Mouse (Mus musculus) lung, embryonic 14.5 days (tissue): ENCODE measurements at regions not wholly inside any gene's neighbourhood (a gene's known extent, or its start where the extent isn't known, plus 50 kb on each side); places are given as distances from the start of the nearest gene placed in this dataset.

Source experiments
- ATAC-seq: fragments of 200-750 bp; cut with Nextera tagmentation; 2 replicates; pipeline ENCODE4 v1.8.0; 2017; ENCODE audit warnings: mild to moderate bottlenecking, moderate TSS enrichment, moderate library complexity; ENCODE audit not compliant: insufficient read depth
- DNase-seq: peaks from one replicate; pipeline ENCODE4 v3.0.0-alpha.2; 2015
- H3K27ac ChIP-seq: fragments of 300-500 bp; sonication (generic); 2 replicates; pipeline ENCODE4 v1.5.1; 2014; ENCODE audit warnings: low read depth, mild to moderate bottlenecking, moderate library complexity
- H3K27me3 ChIP-seq: fragments of 300-500 bp; sonication (generic); 2 replicates; pipeline ENCODE4 v1.6.1; 2014; ENCODE audit warnings: low read length, control low read depth; ENCODE audit not compliant: insufficient read depth
- H3K36me3 ChIP-seq: fragments of 300-500 bp; sonication (generic); 2 replicates; pipeline ENCODE4 v1.6.1; 2014; ENCODE audit warnings: control low read depth; ENCODE audit not compliant: insufficient read depth
- H3K4me1 ChIP-seq: fragments of 300-500 bp; sonication (generic); 2 replicates; pipeline ENCODE4 v1.6.1; 2014; ENCODE audit warnings: antibody characterized with exemption, control low read depth; ENCODE audit not compliant: insufficient read depth
- H3K4me2 ChIP-seq: fragments of 300-500 bp; sonication (generic); 2 replicates; pipeline ENCODE4 v1.6.1; 2014; ENCODE audit warnings: mild to moderate bottlenecking
- H3K4me3 ChIP-seq: fragments of 300-500 bp; sonication (generic); 2 replicates; pipeline ENCODE4 v1.5.1; 2014; ENCODE audit warnings: low read depth, low read length
- H3K9ac ChIP-seq: fragments of 300-500 bp; sonication (generic); 2 replicates; pipeline ENCODE4 v1.6.1; 2014
- H3K9me3 ChIP-seq: fragments of 300-500 bp; sonication (generic); 2 replicates; pipeline ENCODE4 v1.6.1; 2016; ENCODE audit warnings: low read depth, low read length, control low read depth
- CTCF ChIP-seq: IDR thresholded peaks from 2 replicates; pipeline ENCODE4 v1.5.1; 2016; ENCODE audit warnings: antibody characterized with exemption, low read depth
- WGBS: fragments of 180-500 bp; shearing (Covaris S2); extraction: QIAGEN DNeasy Blood & Tissue Kit; methylation state at CpG from one replicate; pipeline ENCODE4 v1.1.7; 2014; 5-methylcytosine and 5-hydroxymethylcytosine counted together

- Histone ChIP-seq H3K27ac (peak overlapping the region; percentile 38; the same call in 1 of the 2 replicates), H3K36me3 (no peaks in the 10 kb centered on the region), H3K27me3 (no peaks in the 10 kb centered on the region), H3K9ac (no peak overlapping the region), H3K4me2 (no peak overlapping the region), H3K4me1 (no peaks in the 10 kb centered on the region), H3K9me3 (no peaks in the 10 kb centered on the region), H3K4me3 (no peak overlapping the region)
- WGBS, result 42% methylated on average over 7 of the region's 7 CpGs
- TF ChIP-seq CTCF, result no peak
- ATAC-seq, result peak; percentile 77
- peak; percentile 91 for DNase-seq
Measured at GRCm38 (mm10) chr9:73173589-73174247, 60.5 kb downstream of the Rsl24d1 start.

- TF ChIP-seq CTCF, result no peak
- Histone ChIP-seq H3K27me3 (no peaks in the 10 kb centered on the region), H3K4me1 (no peaks in the 10 kb centered on the region), H3K9me3 (no peaks in the 10 kb centered on the region), H3K4me3 (no peak overlapping the region), H3K36me3 (no peaks in the 10 kb centered on the region), H3K4me2 (no peak overlapping the region), H3K9ac (no peak overlapping the region), H3K27ac (no peak overlapping the region)
- ATAC-seq (no peak), DNase-seq (no peak)
Measured at GRCm38 (mm10) chr9:73176645-73177044, 63.4 kb downstream of the Rsl24d1 start.

GRCm38 (mm10) chr9:73183356-73183755 is 70.1 kb downstream of the Rsl24d1 start:
- H3K36me3 ChIP-seq, result no peaks in the 10 kb centered on the region
- no peak overlapping the region for H3K9ac ChIP-seq
- WGBS, result 80% methylated on average over 5 of the region's 5 CpGs
- H3K4me1 ChIP-seq, result no peaks in the 10 kb centered on the region
- H3K27me3 ChIP-seq, result no peaks in the 10 kb centered on the region
- ATAC-seq (no peak), DNase-seq (no peak)
- no peaks in the 10 kb centered on the region for H3K9me3 ChIP-seq
- no peak overlapping the region for H3K4me2 ChIP-seq
- no peak overlapping the region for H3K27ac ChIP-seq
- no peak overlapping the region for H3K4me3 ChIP-seq
- no peak for TF ChIP-seq CTCF

GRCm38 (mm10) chr9:73184908-73185307 is 71.7 kb downstream of the Rsl24d1 start:
- TF ChIP-seq CTCF, result peak; percentile 34
- Histone ChIP-seq H3K36me3 (no peaks in the 10 kb centered on the region), H3K9me3 (no peaks in the 10 kb centered on the region), H3K4me3 (no peak overlapping the region), H3K27me3 (no peaks in the 10 kb centered on the region), H3K4me2 (no peak overlapping the region), H3K4me1 (no peaks in the 10 kb centered on the region), H3K27ac (no peak overlapping the region), H3K9ac (no peak overlapping the region)
- 39% methylated on average over 3 of the region's 3 CpGs for WGBS
- no peak for ATAC-seq
- peak; percentile 16 for DNase-seq

GRCm38 (mm10) chr9:73192271-73192785 is 79.1 kb downstream of the Rsl24d1 start:
- Histone ChIP-seq H3K36me3 (no peaks in the 10 kb centered on the region), H3K4me1 (no peaks in the 10 kb centered on the region), H3K27ac (no peak overlapping the region), H3K27me3 (no peaks in the 10 kb centered on the region), H3K9ac (no peak overlapping the region), H3K4me3 (no peak overlapping the region), H3K9me3 (no peaks in the 10 kb centered on the region), H3K4me2 (no peak overlapping the region; the same call in 1 of the 2 replicates)
- 15% methylated on average over 11 of the region's 11 CpGs for WGBS
- TF ChIP-seq CTCF, result no peak
- DNase-seq (peak; percentile 46), ATAC-seq (peak; percentile 31; the same call in 1 of the 2 replicates)

GRCm38 (mm10) chr9:73198261-73199085 is 85.2 kb downstream of the Rsl24d1 start:
- Histone ChIP-seq H3K27ac (no peak overlapping the region), H3K4me1 (no peaks in the 10 kb centered on the region), H3K9ac (no peak overlapping the region), H3K36me3 (no peaks in the 10 kb centered on the region), H3K9me3 (no peaks in the 10 kb centered on the region), H3K27me3 (no peaks in the 10 kb centered on the region), H3K4me3 (no peak overlapping the region), H3K4me2 (no peak overlapping the region)
- no peak for TF ChIP-seq CTCF
- ATAC-seq (no peak), DNase-seq (no peak)
- 84% methylated on average over 10 of the region's 10 CpGs for WGBS

- H3K4me1 ChIP-seq, result no peaks in the 10 kb centered on the region
- no peaks in the 10 kb centered on the region for H3K36me3 ChIP-seq
- WGBS, result 41% methylated on average over 6 of the region's 6 CpGs
- ATAC-seq (no peak), DNase-seq (no peak)
- no peak overlapping the region for H3K27ac ChIP-seq
- no peak overlapping the region for H3K4me2 ChIP-seq
- H3K9ac ChIP-seq, result no peak overlapping the region
- no peak for TF ChIP-seq CTCF
- H3K4me3 ChIP-seq, result no peak overlapping the region
- no peaks in the 10 kb centered on the region for H3K27me3 ChIP-seq
- H3K9me3 ChIP-seq, result no peaks in the 10 kb centered on the region
Measured at GRCm38 (mm10) chr9:73223111-73223510, 109.9 kb downstream of the Rsl24d1 start.
